In the genomic region with DNA sequence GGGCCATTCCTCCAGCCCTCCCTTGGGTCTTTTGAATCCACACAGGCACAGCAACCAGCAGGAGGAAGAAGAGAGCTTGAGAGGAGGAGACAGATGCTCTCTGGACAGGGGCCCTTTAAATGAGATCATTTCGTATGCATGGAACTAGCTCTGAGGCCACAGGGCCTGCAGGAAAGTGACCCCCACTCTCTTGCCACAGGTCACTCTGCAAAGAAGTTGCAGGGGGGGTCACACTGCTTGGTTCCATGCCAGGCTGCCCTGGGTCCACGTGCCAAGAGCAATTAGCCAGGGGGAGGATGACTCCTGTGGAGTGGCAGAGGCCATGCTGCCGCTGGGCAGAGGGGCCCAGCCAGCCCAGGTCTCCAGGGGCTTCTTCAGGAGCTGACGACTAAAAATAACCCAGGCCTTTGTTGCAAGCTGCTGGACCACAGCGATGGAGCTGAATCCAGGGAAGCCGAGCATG, we compare ENCODE assay signal across 11 mouse cellular contexts.
DNase-seq lines count a peak whose midpoint lies in the region; ATAC-seq and TF ChIP-seq lines count a peak whose summit lies in the region.
"Had no signal": no experiment of that assay in that cellular context is flagged by ENCODE, and none has a peak within 500 bp of the region (broad histone marks: within the 10 kb centered on the region; RNA-seq: fewer than 3 reads in every experiment).

No protein-coding gene starts in this region.

- TF ChIP-seq CTCF in intestine, postnatal 0 days (IDR thresholded peaks at IDR 0.05; ENCODE audit: low read depth) = peak; percentile 54

- H3K27ac ChIP-seq in intestine, postnatal 0 days (ENCODE audit: low read depth, low read length) = no peak overlapping the region
- no peak overlapping the region for H3K27ac ChIP-seq in intestine, embryonic 15.5 days
- H3K27ac ChIP-seq in hindbrain, embryonic 15.5 days (replicated peaks) = 0 out of 2 replicates have a peak overlapping the region, but pooled peaks have one; percentile 1

- DNase-seq in Muller cell, postnatal 12 days (ENCODE audit: inconsistent ontology term) = peak; percentile 45
- peak; percentile 44 for DNase-seq in cerebellum, adult 8-10 months
- DNase-seq in adrenal gland, postnatal 4 days (ENCODE audit: low spot score in 2 of 2) = no peak
- DNase-seq in ovary, postnatal 10 days (ENCODE audit: low spot score) = no peak
- DNase-seq: lung, postnatal 14 days; thymus, adult 2 months had no signal

- no peak for ATAC-seq in intestine, postnatal 0 days
- ATAC-seq in intestine, embryonic 15.5 days = no peak
- peak; percentile 73 for ATAC-seq in hindbrain, embryonic 15.5 days (ENCODE audit: low FRiP score, low read depth)
- ATAC-seq in CD4-positive, CD25-positive, alpha-beta regulatory T cell, adult 4 months = no peak

- no peaks in the 10 kb centered on the region for H3K36me3 ChIP-seq in intestine, postnatal 0 days (ENCODE audit: control insufficient read depth, insufficient read depth)
- H3K36me3 ChIP-seq in intestine, embryonic 15.5 days = no peaks in the 10 kb centered on the region
- H3K36me3 ChIP-seq in hindbrain, embryonic 15.5 days = no peaks in the 10 kb centered on the region
- H3K36me3 ChIP-seq: G1E had no signal

- no peaks in the 10 kb centered on the region for H3K9me3 ChIP-seq in intestine, postnatal 0 days (ENCODE audit: control insufficient read depth)
- no peaks in the 10 kb centered on the region for H3K9me3 ChIP-seq in intestine, embryonic 15.5 days
- no peaks in the 10 kb centered on the region for H3K9me3 ChIP-seq in hindbrain, embryonic 15.5 days
- H3K9me3 ChIP-seq: G1E had no signal

- no peak overlapping the region for H3K4me2 ChIP-seq in intestine, postnatal 0 days (replicated peaks; ENCODE audit: low read depth)
- no peak overlapping the region for H3K4me2 ChIP-seq in intestine, embryonic 15.5 days (replicated peaks)
- H3K4me2 ChIP-seq in hindbrain, embryonic 15.5 days = no peak overlapping the region

- H3K4me3 ChIP-seq in intestine, postnatal 0 days (ENCODE audit: low read depth, low read length) = no peak overlapping the region
- H3K4me3 ChIP-seq in intestine, embryonic 15.5 days (replicated peaks) = no peak overlapping the region
- no peak overlapping the region for H3K4me3 ChIP-seq in hindbrain, embryonic 15.5 days

- 68% methylated on average over 6 of the region's 6 CpGs for WGBS in intestine, postnatal 0 days
- WGBS in intestine, embryonic 15.5 days = 51% methylated on average over 6 of the region's 6 CpGs
- WGBS in hindbrain, embryonic 15.5 days = 10% methylated on average over 6 of the region's 6 CpGs

- no peak overlapping the region for H3K9ac ChIP-seq in intestine, postnatal 0 days (ENCODE audit: low read depth, low read length)
- no peak overlapping the region for H3K9ac ChIP-seq in intestine, embryonic 15.5 days
- H3K9ac ChIP-seq in hindbrain, embryonic 15.5 days = no peak overlapping the region

- no peaks in the 10 kb centered on the region for H3K4me1 ChIP-seq in intestine, postnatal 0 days (replicated peaks; ENCODE audit: control insufficient read depth, insufficient read depth, low read length)
- H3K4me1 ChIP-seq in intestine, embryonic 15.5 days (replicated peaks) = peaks cover 12% of the 10 kb centered on the region; the same call in 1 of the 2 replicates
- peaks cover 25% of the 10 kb centered on the region for H3K4me1 ChIP-seq in hindbrain, embryonic 15.5 days (replicated peaks)

- H3K27me3 ChIP-seq in intestine, postnatal 0 days (replicated peaks; ENCODE audit: control insufficient read depth, insufficient read depth, low read length) = no peaks in the 10 kb centered on the region
- H3K27me3 ChIP-seq in intestine, embryonic 15.5 days (replicated peaks) = no peaks in the 10 kb centered on the region
- no peaks in the 10 kb centered on the region for H3K27me3 ChIP-seq in hindbrain, embryonic 15.5 days

Comparison
In these comparisons a context has a peak if more than half of its experiments do, and no peak if none do; other contexts are left out.
1. DNase-seq: peak in Muller cell, postnatal 12 days (single experiment) and cerebellum, adult 8-10 months (single experiment); none in adrenal gland, postnatal 4 days (0 of 2) and ovary, postnatal 10 days (single experiment).